Mouse (Mus musculus) lung, embryonic 14.5 days (tissue): ENCODE measurements around the gene Sike1. TPM values are rescaled to one million over a fixed set of nuclear protein-coding genes. Genes with fewer than 3 reads are reported as not detected.

ENCODE experiments used
- ATAC-seq: fragments of 200-750 bp; cut with Nextera tagmentation; 2 replicates; pipeline ENCODE4 v1.8.0; 2017; ENCODE audit warnings: mild to moderate bottlenecking, moderate TSS enrichment, moderate library complexity; ENCODE audit not compliant: insufficient read depth
- DNase-seq: peaks from one replicate; pipeline ENCODE4 v3.0.0-alpha.2; 2015
- H3K27ac ChIP-seq: fragments of 300-500 bp; sonication (generic); 2 replicates; pipeline ENCODE4 v1.5.1; 2014; ENCODE audit warnings: low read depth, mild to moderate bottlenecking, moderate library complexity
- H3K27me3 ChIP-seq: fragments of 300-500 bp; sonication (generic); 2 replicates; pipeline ENCODE4 v1.6.1; 2014; ENCODE audit warnings: low read length, control low read depth; ENCODE audit not compliant: insufficient read depth
- H3K36me3 ChIP-seq: fragments of 300-500 bp; sonication (generic); 2 replicates; pipeline ENCODE4 v1.6.1; 2014; ENCODE audit warnings: control low read depth; ENCODE audit not compliant: insufficient read depth
- H3K4me1 ChIP-seq: fragments of 300-500 bp; sonication (generic); 2 replicates; pipeline ENCODE4 v1.6.1; 2014; ENCODE audit warnings: antibody characterized with exemption, control low read depth; ENCODE audit not compliant: insufficient read depth
- H3K4me2 ChIP-seq: fragments of 300-500 bp; sonication (generic); 2 replicates; pipeline ENCODE4 v1.6.1; 2014; ENCODE audit warnings: mild to moderate bottlenecking
- H3K4me3 ChIP-seq: fragments of 300-500 bp; sonication (generic); 2 replicates; pipeline ENCODE4 v1.5.1; 2014; ENCODE audit warnings: low read depth, low read length
- H3K9ac ChIP-seq: fragments of 300-500 bp; sonication (generic); 2 replicates; pipeline ENCODE4 v1.6.1; 2014
- H3K9me3 ChIP-seq: fragments of 300-500 bp; sonication (generic); 2 replicates; pipeline ENCODE4 v1.6.1; 2016; ENCODE audit warnings: low read depth, low read length, control low read depth
- CTCF ChIP-seq: IDR thresholded peaks from 2 replicates; pipeline ENCODE4 v1.5.1; 2016; ENCODE audit warnings: antibody characterized with exemption, low read depth
- WGBS: fragments of 180-500 bp; shearing (Covaris S2); extraction: QIAGEN DNeasy Blood & Tissue Kit; methylation state at CpG from one replicate; pipeline ENCODE4 v1.1.7; 2014; 5-methylcytosine and 5-hydroxymethylcytosine counted together
- polyA plus RNA-seq: library from polyadenylated mRNA; unstranded; fragments of >200 nt; fragmentation: Nextera tagmentation; extraction: Ambion mirVana; gene quantifications from 2 replicates; pipeline ENCODE4 v1.2.1, GENCODE M21; 2014

Gene Sike1
- polyA plus RNA-seq, 1 experiment from 2014 or later, result 63.9 TPM

DNA sequence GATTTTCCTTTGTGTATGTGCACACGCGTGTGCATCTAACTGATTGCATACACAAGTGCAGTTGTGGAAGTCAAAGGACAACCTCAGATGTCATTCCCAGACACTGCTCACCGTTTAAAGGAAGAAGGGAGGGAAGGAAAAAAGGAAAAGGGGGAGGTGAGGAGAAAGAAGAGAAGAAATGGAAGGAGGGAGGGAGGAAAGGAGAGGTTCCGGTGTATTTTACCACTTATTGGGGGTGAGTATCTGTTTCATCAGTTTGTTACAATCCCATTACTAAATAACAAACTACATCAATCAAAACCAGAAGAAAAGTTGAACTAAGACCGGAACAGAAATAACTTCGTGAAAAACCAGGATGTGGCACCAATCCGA lies 289 bp upstream of the Sike1 start:
- 45% methylated on average over 7 of the region's 7 CpGs for WGBS
- Histone ChIP-seq H3K9ac (peak overlapping the region; percentile 78), H3K4me1 (no peaks in the 10 kb centered on the region), H3K36me3 (peaks cover 25% of the 10 kb centered on the region), H3K27ac (peak overlapping the region; percentile 89), H3K27me3 (no peaks in the 10 kb centered on the region), H3K4me2 (peak overlapping the region; percentile 71), H3K4me3 (peak overlapping the region; percentile 70), H3K9me3 (no peaks in the 10 kb centered on the region)
- DNase-seq (no peak), ATAC-seq (0 out of 2 replicates have a peak, but pooled peaks have one; percentile 1)
- TF ChIP-seq CTCF, result no peak

DNA sequence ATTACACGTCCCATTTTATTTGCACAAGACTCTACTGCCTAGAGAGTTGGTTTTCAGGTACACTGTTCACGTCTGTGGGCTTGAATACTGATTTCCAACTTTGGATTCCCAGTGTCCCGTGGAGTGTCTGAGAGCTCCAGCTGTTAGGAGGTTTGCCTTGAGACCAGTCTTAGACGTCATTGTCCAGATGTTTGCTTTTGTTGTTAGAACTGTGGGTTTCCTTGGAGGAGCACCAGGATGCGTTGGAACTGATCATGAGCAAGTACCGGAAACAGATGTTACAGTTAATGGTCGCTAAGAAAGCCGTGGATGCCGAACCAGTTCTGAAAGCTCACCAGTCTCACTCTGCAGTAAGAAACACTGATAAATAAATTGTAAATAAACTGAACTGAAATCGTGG lies 1.5 kb downstream of the Sike1 start:
- no peak for TF ChIP-seq CTCF
- Histone ChIP-seq H3K36me3 (peaks cover 39% of the 10 kb centered on the region), H3K9ac (no peak overlapping the region), H3K4me3 (no peak overlapping the region), H3K27ac (no peak overlapping the region), H3K4me2 (peak overlapping the region; percentile 71), H3K4me1 (no peaks in the 10 kb centered on the region), H3K27me3 (no peaks in the 10 kb centered on the region), H3K9me3 (no peaks in the 10 kb centered on the region)
- ATAC-seq (no peak), DNase-seq (peak; percentile 37)
- 59% methylated on average over 10 of the region's 10 CpGs for WGBS

DNA sequence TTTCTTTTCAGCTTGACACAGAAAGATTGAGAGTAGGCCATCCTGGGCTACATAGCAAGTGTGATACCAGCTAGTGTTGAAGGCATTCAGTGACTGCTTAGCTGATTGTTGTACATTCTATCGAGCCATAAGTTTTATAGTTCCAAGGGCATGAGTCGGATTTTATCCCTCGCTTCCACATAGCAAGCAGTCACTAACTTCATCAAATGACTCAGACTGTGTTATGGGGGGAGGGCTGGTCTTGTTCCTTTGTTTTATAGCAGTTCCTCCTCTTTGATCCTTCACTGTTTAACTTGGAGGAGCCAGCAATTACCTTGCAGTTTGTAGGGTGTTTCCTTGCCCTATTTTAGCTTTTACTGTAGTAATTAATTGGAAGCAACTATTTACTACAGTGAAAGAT lies 2.1 kb downstream of the Sike1 start:
- no peak overlapping the region for H3K4me2 ChIP-seq
- TF ChIP-seq CTCF, result no peak
- 84% methylated on average over 3 of the region's 3 CpGs for WGBS

DNA sequence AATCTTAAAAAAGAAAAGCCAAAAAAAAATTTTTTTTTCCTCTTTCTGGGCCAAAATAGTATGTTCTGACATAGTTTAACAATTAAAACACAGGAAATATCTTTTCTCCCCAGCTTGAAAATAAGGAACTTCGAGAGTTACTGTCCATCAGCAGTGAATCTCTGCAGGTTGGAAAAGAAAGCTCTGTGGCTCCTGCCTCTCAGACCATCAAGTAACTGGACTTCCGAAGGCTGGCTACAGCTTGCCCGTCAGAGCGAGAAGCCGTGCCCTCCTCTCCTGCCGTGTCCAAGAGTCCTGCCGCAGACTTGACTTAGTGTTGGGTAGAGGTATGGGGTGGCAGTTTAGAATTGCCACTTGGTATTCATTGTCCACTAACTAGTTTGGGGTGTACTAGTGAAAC lies 6.1 kb downstream of the Sike1 start:
- TF ChIP-seq CTCF, result no peak
- H3K4me1 ChIP-seq, result no peaks in the 10 kb centered on the region
- ATAC-seq (no peak), DNase-seq (no peak)
- H3K4me2 ChIP-seq, result no peak overlapping the region
- H3K9me3 ChIP-seq, result no peaks in the 10 kb centered on the region
- WGBS, result 97% methylated on average over 7 of the region's 7 CpGs
- H3K9ac ChIP-seq, result no peak overlapping the region
- H3K36me3 ChIP-seq, result peaks cover 63% of the 10 kb centered on the region
- H3K4me3 ChIP-seq, result no peak overlapping the region
- no peaks in the 10 kb centered on the region for H3K27me3 ChIP-seq
- no peak overlapping the region for H3K27ac ChIP-seq

More for the DNA sequence above, 2.1 kb downstream of the Sike1 start:
- Histone ChIP-seq H3K27ac (0 out of 2 replicates have a peak overlapping the region, but pooled peaks have one; percentile 24), H3K36me3 (peaks cover 45% of the 10 kb centered on the region), H3K27me3 (no peaks in the 10 kb centered on the region), H3K9ac (no peak overlapping the region), H3K4me1 (no peaks in the 10 kb centered on the region), H3K4me3 (no peak overlapping the region), H3K9me3 (no peaks in the 10 kb centered on the region)
- ATAC-seq, result no peak
- DNase-seq, result no peak

DNA sequence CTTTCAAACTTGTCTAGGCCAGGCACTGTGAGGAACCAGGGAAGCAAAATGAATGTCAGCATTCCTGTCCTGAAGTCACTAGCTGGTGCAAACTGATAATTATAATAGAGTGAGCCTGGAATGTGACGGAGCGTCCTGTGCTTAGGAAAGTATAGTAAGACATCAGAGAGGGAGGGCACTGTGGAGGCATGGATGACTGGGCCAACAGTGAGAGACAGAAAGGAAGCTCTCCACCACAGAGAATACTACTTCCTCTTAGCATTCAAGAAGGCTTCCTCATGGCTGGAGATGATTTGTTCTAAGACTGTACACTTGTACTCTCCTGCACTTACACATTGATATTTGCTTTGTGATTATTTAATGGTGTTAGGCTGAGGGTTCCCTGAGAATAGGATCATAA lies 21.8 kb downstream of the Sike1 start:
- DNase-seq, result no peak
- ATAC-seq, result no peak

DNA sequence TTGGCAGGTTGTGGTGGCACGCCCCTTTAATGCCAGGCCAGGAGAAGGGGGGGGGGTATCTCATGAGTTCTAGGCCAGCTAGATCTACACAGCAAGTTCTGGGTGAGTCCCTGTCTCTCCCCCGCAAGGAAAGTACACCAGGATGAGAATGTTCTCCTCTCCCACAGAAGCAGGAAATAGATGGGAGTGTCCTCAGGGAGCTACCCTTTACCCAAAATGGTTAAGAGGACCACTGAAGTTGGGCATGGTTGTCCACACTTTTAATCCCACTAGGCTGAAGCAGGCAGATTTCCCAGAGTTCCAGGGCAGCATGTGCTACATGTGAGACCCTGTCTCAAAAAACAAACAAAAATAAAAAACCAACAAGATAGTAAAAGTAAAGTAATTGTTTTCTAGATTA lies 24.0 kb downstream of the Sike1 start:
- Histone ChIP-seq H3K4me1 (peaks cover 8% of the 10 kb centered on the region), H3K4me2 (peak overlapping the region; percentile 57), H3K9me3 (no peaks in the 10 kb centered on the region), H3K4me3 (no peak overlapping the region; the same call in 1 of the 2 replicates), H3K27ac (peak overlapping the region; percentile 97; the same call in 1 of the 2 replicates), H3K9ac (peak overlapping the region; percentile 99; the same call in 1 of the 2 replicates), H3K27me3 (no peaks in the 10 kb centered on the region), H3K36me3 (no peaks in the 10 kb centered on the region)
- 81% methylated on average over 2 of the region's 2 CpGs for WGBS
- TF ChIP-seq CTCF, result no peak
- no peak for ATAC-seq
- no peak for DNase-seq

More for the DNA sequence above, 21.8 kb downstream of the Sike1 start:
- Histone ChIP-seq H3K4me2 (no peak overlapping the region), H3K36me3 (no peaks in the 10 kb centered on the region), H3K9me3 (no peaks in the 10 kb centered on the region), H3K9ac (no peak overlapping the region), H3K4me1 (peaks cover 5% of the 10 kb centered on the region), H3K27me3 (no peaks in the 10 kb centered on the region), H3K27ac (no peak overlapping the region), H3K4me3 (no peak overlapping the region)
- 45% methylated on average over 2 of the region's 2 CpGs for WGBS
- no peak for TF ChIP-seq CTCF

DNA sequence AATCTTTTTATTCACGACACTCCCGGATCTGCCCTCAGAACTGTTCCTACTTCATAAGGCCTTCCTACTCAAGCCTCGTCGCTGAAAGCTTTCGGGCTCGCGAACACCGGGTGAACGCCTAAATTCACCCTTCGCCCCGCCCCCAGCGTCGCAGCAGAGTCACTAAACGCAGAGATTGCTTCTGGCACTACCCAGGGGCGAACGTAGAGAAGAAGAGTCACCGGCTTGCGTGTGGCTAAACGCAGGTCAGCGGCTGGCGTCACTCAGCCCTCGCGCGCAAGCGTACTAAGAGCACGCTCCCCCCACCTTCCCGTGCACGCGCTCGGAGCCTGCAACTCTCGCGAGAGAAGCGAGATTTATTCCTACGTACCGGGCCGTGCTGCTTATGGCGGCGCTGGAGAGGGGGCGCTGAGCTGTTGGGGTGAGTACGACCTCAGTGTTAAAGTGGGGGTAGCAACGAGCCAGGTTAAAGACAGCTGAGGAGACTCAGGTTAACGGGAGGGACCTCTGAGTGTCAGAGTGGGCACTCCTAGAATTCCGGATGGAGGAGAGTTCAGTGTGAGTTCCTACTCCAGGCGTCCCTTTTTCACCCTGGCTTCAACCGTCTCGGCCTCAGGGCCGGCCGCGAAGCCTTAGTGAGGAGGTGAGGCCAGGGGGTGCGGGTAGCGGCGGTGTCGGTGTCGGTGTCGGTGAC lies 24.9 kb downstream of the Sike1 start, which contains the start of gene Csde1:
Csde1 (plus strand) TSS at position 178 of the 694 bp plus-strand sequence.
- peaks cover 8% of the 10 kb centered on the region for H3K4me1 ChIP-seq
- peak within 1 kb of the TSS; percentile 99 for H3K9ac ChIP-seq
- H3K4me3 ChIP-seq, result peak within 1 kb of the TSS; percentile 91
- peak within 1 kb of the TSS; percentile 87 for H3K4me2 ChIP-seq
- DNase-seq, result peak; percentile 99
- no peaks in the 10 kb centered on the region for H3K27me3 ChIP-seq
- peak within 1 kb of the TSS; percentile 97 for H3K27ac ChIP-seq
- ATAC-seq, result peak; percentile 92
- no peaks in the 10 kb centered on the region for H3K9me3 ChIP-seq
- H3K36me3 ChIP-seq, result no peaks in the 10 kb centered on the region
- TF ChIP-seq CTCF, result peak; percentile 17; the same call in 1 of the 2 replicates
- WGBS, result under 1% methylated on average over 55 of the region's 55 CpGs
